Mouse (Mus musculus): Measurements from ENCODE around the gene Sort1.

Sort1 gene

GRCm38 (mm10) chr3:108294398-108294797, 10.5 kb downstream of the Sort1 start:
- no peak for DNase-seq (ENCODE audit: inconsistent age in 2 of 2, low spot score in 1 of 2)

- DNase-seq (ENCODE audit: inconsistent age in 2 of 2, low spot score in 1 of 2) = peak; percentile 76 to 82
Observed at GRCm38 (mm10) chr3:108295379-108296219, 11.7 kb downstream of the Sort1 start.

- peak; percentile 83 to 88 for DNase-seq (ENCODE audit: inconsistent age in 2 of 2, low spot score in 1 of 2)
Observed at GRCm38 (mm10) chr3:108296220-108297049, 12.6 kb downstream of the Sort1 start.

GRCm38 (mm10) chr3:108297050-108297419, 13.2 kb downstream of the Sort1 start:
- no peak for DNase-seq (ENCODE audit: inconsistent age in 2 of 2, low spot score in 1 of 2)

GRCm38 (mm10) chr3:108297603-108298553, 14.0 kb downstream of the Sort1 start:
- DNase-seq (ENCODE audit: inconsistent age in 2 of 2, low spot score in 1 of 2) = peak; percentile 35 to 59

GRCm38 (mm10) chr3:108300455-108301030, 16.7 kb downstream of the Sort1 start:
- no peak for DNase-seq (ENCODE audit: inconsistent age in 2 of 2, low spot score in 1 of 2)

- DNase-seq (ENCODE audit: inconsistent age in 2 of 2, low spot score in 1 of 2) = no peak
Observed at GRCm38 (mm10) chr3:108303683-108304082, 19.8 kb downstream of the Sort1 start.

- DNase-seq (ENCODE audit: inconsistent age in 2 of 2, low spot score in 1 of 2) = no peak
Observed at GRCm38 (mm10) chr3:108304747-108305146, 20.9 kb downstream of the Sort1 start.

GRCm38 (mm10) chr3:108306387-108306786, 22.5 kb downstream of the Sort1 start:
- DNase-seq (ENCODE audit: inconsistent age in 2 of 2, low spot score in 1 of 2) = peak in 1 of 2 experiments; percentile 39

GRCm38 (mm10) chr3:108307485-108307884, 23.6 kb downstream of the Sort1 start:
- no peak for DNase-seq (ENCODE audit: inconsistent age in 2 of 2, low spot score in 1 of 2)

GRCm38 (mm10) chr3:108310921-108311341, 27.0 kb downstream of the Sort1 start:
- DNase-seq (ENCODE audit: inconsistent age in 2 of 2, low spot score in 1 of 2) = peak in 1 of 2 experiments; percentile 28

- peak in 1 of 2 experiments; percentile 31 for DNase-seq (ENCODE audit: inconsistent age in 2 of 2, low spot score in 1 of 2)
Observed at GRCm38 (mm10) chr3:108311688-108312087, 27.8 kb downstream of the Sort1 start.

GRCm38 (mm10) chr3:108312414-108312813, 28.5 kb downstream of the Sort1 start:
- peak in 1 of 2 experiments; percentile 14 for DNase-seq (ENCODE audit: inconsistent age in 2 of 2, low spot score in 1 of 2)

- DNase-seq (ENCODE audit: inconsistent age in 2 of 2, low spot score in 1 of 2) = no peak
Observed at GRCm38 (mm10) chr3:108313138-108313537, 29.3 kb downstream of the Sort1 start.

- peak in 1 of 2 experiments; percentile 27 for DNase-seq (ENCODE audit: inconsistent age in 2 of 2, low spot score in 1 of 2)
Observed at GRCm38 (mm10) chr3:108314038-108314675, 30.3 kb downstream of the Sort1 start.

GRCm38 (mm10) chr3:108318517-108318916, 34.6 kb downstream of the Sort1 start:
- no peak for DNase-seq (ENCODE audit: inconsistent age in 2 of 2, low spot score in 1 of 2)

- no peak for DNase-seq (ENCODE audit: inconsistent age in 2 of 2, low spot score in 1 of 2)
Observed at GRCm38 (mm10) chr3:108321671-108322070, 37.8 kb downstream of the Sort1 start.

- DNase-seq (ENCODE audit: inconsistent age in 2 of 2, low spot score in 1 of 2) = no peak
Observed at GRCm38 (mm10) chr3:108322136-108322535, 38.3 kb downstream of the Sort1 start.

- DNase-seq (ENCODE audit: inconsistent age in 2 of 2, low spot score in 1 of 2) = no peak
Observed at GRCm38 (mm10) chr3:108322962-108323361, 39.1 kb downstream of the Sort1 start.

- no peak for DNase-seq (ENCODE audit: inconsistent age in 2 of 2, low spot score in 1 of 2)
Observed at GRCm38 (mm10) chr3:108324837-108325236, 41.0 kb downstream of the Sort1 start.
